33 mouse cellular contexts compared by ENCODE assay signal in the genomic region with DNA sequence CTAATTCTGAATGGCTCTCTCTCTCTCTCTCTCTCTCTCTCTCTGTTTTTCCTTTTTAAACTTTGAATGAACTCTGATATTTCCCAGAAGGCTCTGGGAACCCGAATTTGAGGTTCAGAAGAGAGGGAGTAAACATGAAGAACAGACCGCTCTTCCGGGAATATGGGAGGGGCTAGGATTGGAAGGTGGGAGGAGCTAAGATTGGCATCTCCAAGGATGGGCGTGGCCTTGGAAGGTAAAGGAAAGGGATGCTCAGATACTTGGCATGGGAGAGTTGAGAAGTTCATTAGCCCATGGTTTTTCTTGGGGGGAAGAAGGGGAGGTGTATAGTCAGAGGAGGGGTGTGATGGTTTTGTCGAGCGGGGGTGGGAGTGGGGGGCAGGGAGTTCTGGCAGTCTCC. TPM values are rescaled to one million over a fixed set of nuclear protein-coding genes. Genes with fewer than 3 reads are reported as not detected.
DNase-seq lines count a peak whose midpoint lies in the region; ATAC-seq and TF ChIP-seq lines count a peak whose summit lies in the region.
"Had no signal": no experiment of that assay in that cellular context is flagged by ENCODE, and none has a peak within 500 bp of the region (broad histone marks: within the 10 kb centered on the region; RNA-seq: fewer than 3 reads in every experiment).

No protein-coding gene starts in this region.

- ATAC-seq in lung, postnatal 0 days = no peak
- peak; percentile 29 for ATAC-seq in intestine, embryonic 15.5 days
- ATAC-seq: forebrain, embryonic 16.5 days; hindbrain, embryonic 16.5 days; midbrain, embryonic 13.5 days; Patski had no signal

- H3K4me1 ChIP-seq in lung, postnatal 0 days (ENCODE audit: insufficient read depth, low read depth, low read length) = no peaks in the 10 kb centered on the region
- H3K4me1 ChIP-seq in intestine, embryonic 15.5 days (replicated peaks) = 0 out of 2 replicates have a peak, but pooled peaks cover 11% of the 10 kb centered on the region
- H3K4me1 ChIP-seq: embryonic facial prominence, embryonic 12.5 days; limb, embryonic 10.5 days; liver, embryonic 13.5 days; midbrain, embryonic 13.5 days; neural tube, embryonic 13.5 days; stomach, embryonic 15.5 days had no signal

- H3K27me3 ChIP-seq in lung, postnatal 0 days (replicated peaks; ENCODE audit: insufficient read depth, low read length) = no peaks in the 10 kb centered on the region
- no peaks in the 10 kb centered on the region for H3K27me3 ChIP-seq in intestine, embryonic 15.5 days (replicated peaks)
- H3K27me3 ChIP-seq: limb, embryonic 15.5 days; liver, embryonic 13.5 days; midbrain, embryonic 13.5 days; neural tube, embryonic 13.5 days; Patski; stomach, embryonic 15.5 days had no signal

- no peak for TF ChIP-seq CTCF in lung, postnatal 0 days (IDR thresholded peaks at IDR 0.05)

- H3K4me2 ChIP-seq in lung, postnatal 0 days (replicated peaks; ENCODE audit: low read depth, low read length) = no peak overlapping the region
- 0 out of 2 replicates have a peak overlapping the region, but pooled peaks have one; percentile 3 for H3K4me2 ChIP-seq in intestine, embryonic 15.5 days (replicated peaks)
- H3K4me2 ChIP-seq: embryonic facial prominence, embryonic 12.5 days; limb, embryonic 15.5 days; liver, embryonic 13.5 days; midbrain, embryonic 13.5 days; neural tube, embryonic 13.5 days; stomach, embryonic 15.5 days had no signal

- H3K36me3 ChIP-seq in lung, postnatal 0 days (ENCODE audit: insufficient read depth, low read length) = no peaks in the 10 kb centered on the region
- no peaks in the 10 kb centered on the region for H3K36me3 ChIP-seq in intestine, embryonic 15.5 days
- H3K36me3 ChIP-seq: embryonic facial prominence, embryonic 12.5 days; limb, embryonic 10.5 days; limb, embryonic 15.5 days; liver, embryonic 13.5 days; midbrain, embryonic 13.5 days; neural tube, embryonic 13.5 days; stomach, embryonic 15.5 days had no signal

- no peak overlapping the region for H3K9ac ChIP-seq in lung, postnatal 0 days (replicated peaks; ENCODE audit: low read depth)
- no peak overlapping the region for H3K9ac ChIP-seq in intestine, embryonic 15.5 days
- H3K9ac ChIP-seq: embryonic facial prominence, embryonic 12.5 days; limb, embryonic 15.5 days; liver, embryonic 13.5 days; midbrain, embryonic 13.5 days; neural tube, embryonic 13.5 days; stomach, embryonic 15.5 days had no signal

- peak; percentile 19 for DNase-seq in heart, postnatal 4 days
- no peak for DNase-seq in heart, adult 9 months (ENCODE audit: low spot score in 2 of 2)
- DNase-seq in lung, postnatal 0 days (ENCODE audit: low spot score) = peak; percentile 7
- no peak for DNase-seq in lung, postnatal 36 days
- DNase-seq in gastrocnemius, adult 8-10 months (ENCODE audit: low spot score in 2 of 2) = no peak
- no peak for DNase-seq in frontal cortex, postnatal 36 days (ENCODE audit: low spot score in 2 of 2)
- DNase-seq: adrenal gland, adult 2 months; cerebellum, adult 8-10 months; embryo, embryonic 11 days; gastrocnemius, postnatal 10 days; heart, postnatal 14 days; layer of hippocampus, adult 9-11 months; liver, embryonic 13.5 days; lung, adult 18-20 months; thymus, postnatal 14 days had no signal

- 42% methylated on average over 6 of the region's 6 CpGs for WGBS in lung, postnatal 0 days
- 47% methylated on average over 6 of the region's 6 CpGs for WGBS in intestine, embryonic 15.5 days

- H3K27ac ChIP-seq in lung, postnatal 0 days (ENCODE audit: low read length) = no peak overlapping the region
- H3K27ac ChIP-seq in intestine, embryonic 15.5 days = peak overlapping the region; percentile 52; the same call in 1 of the 2 replicates
- H3K27ac ChIP-seq: embryonic facial prominence, embryonic 12.5 days; limb, embryonic 10.5 days; limb, embryonic 15.5 days; liver, embryonic 13.5 days; macrophage; midbrain, embryonic 13.5 days; neural tube, embryonic 13.5 days; stomach, embryonic 15.5 days had no signal

- H3K4me3 ChIP-seq in lung, postnatal 0 days (ENCODE audit: low read depth, low read length) = no peak overlapping the region
- no peak overlapping the region for H3K4me3 ChIP-seq in intestine, embryonic 15.5 days (replicated peaks)
- H3K4me3 ChIP-seq: embryonic facial prominence, embryonic 12.5 days; limb, embryonic 10.5 days; limb, embryonic 15.5 days; liver, embryonic 13.5 days; midbrain, embryonic 13.5 days; neural tube, embryonic 13.5 days; stomach, embryonic 15.5 days had no signal

- no peak for TF ChIP-seq EP300 in lung, postnatal 0 days (IDR thresholded peaks at IDR 0.05)

- no peaks in the 10 kb centered on the region for H3K9me3 ChIP-seq in lung, postnatal 0 days (ENCODE audit: low read length)
- no peaks in the 10 kb centered on the region for H3K9me3 ChIP-seq in intestine, embryonic 15.5 days
- H3K9me3 ChIP-seq: embryonic facial prominence, embryonic 12.5 days; limb, embryonic 10.5 days; limb, embryonic 15.5 days; liver, embryonic 13.5 days; midbrain, embryonic 13.5 days; neural tube, embryonic 13.5 days; stomach, embryonic 15.5 days had no signal

RNA-seq across cellular contexts. Expression of gene Chst4, which starts 17.5 kb away (rescaled TPM):
- 1 to 10 TPM; 2.1 to 4.0 TPM for total RNA-seq in heart, postnatal 4 days (2021)
- polyA plus RNA-seq in lung, postnatal 0 days (2015; fragmentation: Nextera tagmentation; extraction: Ambion mirVana) = 1.2 and 1.9 TPM in 2 replicates
- polyA plus RNA-seq in intestine, embryonic 15.5 days (2015; fragmentation: Nextera tagmentation; extraction: Ambion mirVana) = 2.5 and 2.6 TPM in 2 replicates
- not detected for total RNA-seq in gastrocnemius, adult 8-10 months (2022)
- total RNA-seq: gastrocnemius, postnatal 10 days; left cerebral cortex, postnatal 10 days; megakaryocyte-erythroid progenitor cell, adult 5-6 weeks; MEL had no signal
- polyA plus RNA-seq: embryonic facial prominence, embryonic 12.5 days; forebrain, embryonic 16.5 days; hindbrain, embryonic 11.5 days; hindbrain, embryonic 16.5 days; limb, embryonic 10.5 days; limb, embryonic 15.5 days; liver, embryonic 13.5 days; macrophage; midbrain, embryonic 13.5 days; neural tube, embryonic 13.5 days; Patski had no signal

RNA-seq across cellular contexts. Expression of gene Tat, which starts 31.8 kb away (rescaled TPM):
- under 1 TPM in 1 of 2 experiments, not detected in 1; 0.14 TPM for total RNA-seq in heart, postnatal 4 days (2021)
- 0.13 and 0.25 TPM in 2 replicates for polyA plus RNA-seq in lung, postnatal 0 days (2015; fragmentation: Nextera tagmentation; extraction: Ambion mirVana)
- polyA plus RNA-seq in intestine, embryonic 15.5 days (2015; fragmentation: Nextera tagmentation; extraction: Ambion mirVana) = not detected in 2 replicates
- under 1 TPM in 1 of 4 experiments, not detected in 3; 0.59 TPM for total RNA-seq in gastrocnemius, adult 8-10 months (2022)
- total RNA-seq: gastrocnemius, postnatal 10 days; left cerebral cortex, postnatal 10 days; megakaryocyte-erythroid progenitor cell, adult 5-6 weeks; MEL had no signal
- polyA plus RNA-seq: embryonic facial prominence, embryonic 12.5 days; forebrain, embryonic 16.5 days; heart, embryonic 14.5 days; hindbrain, embryonic 11.5 days; hindbrain, embryonic 16.5 days; intestine, embryonic 14.5 days; kidney, embryonic 16.5 days; limb, embryonic 10.5 days; limb, embryonic 15.5 days; macrophage; midbrain, embryonic 13.5 days; neural tube, embryonic 13.5 days; stomach, embryonic 15.5 days had no signal

RNA-seq across cellular contexts. Expression of gene Zfp612, which starts 57.5 kb away (rescaled TPM):
- total RNA-seq in heart, postnatal 4 days (2021) = 1 to 10 TPM; 6.2 to 6.3 TPM
- polyA plus RNA-seq in lung, postnatal 0 days (2015; fragmentation: Nextera tagmentation; extraction: Ambion mirVana) = 2.3 and 3.3 TPM in 2 replicates
- polyA plus RNA-seq in intestine, embryonic 15.5 days (2015; fragmentation: Nextera tagmentation; extraction: Ambion mirVana) = 5.1 TPM in 2 replicates
- total RNA-seq in gastrocnemius, adult 8-10 months (2022) = 1 to 10 TPM; 4.4 to 7.0 (median 5.8) TPM
- total RNA-seq: megakaryocyte-erythroid progenitor cell, adult 5-6 weeks; MEL had no signal
- polyA plus RNA-seq: macrophage had no signal

Comparison
In these comparisons a context has a peak if more than half of its experiments do, and no peak if none do; other contexts are left out.
1. DNase-seq: peak in heart, postnatal 4 days (single experiment) and lung, postnatal 0 days (single experiment); none in heart, adult 9 months (0 of 2), lung, postnatal 36 days (single experiment), gastrocnemius, adult 8-10 months (0 of 2) and frontal cortex, postnatal 36 days (0 of 2).